Mouse (Mus musculus) stomach, embryonic 14.5 days (tissue): ENCODE measurements around the gene Zfp655. TPM values are rescaled to one million over a fixed set of nuclear protein-coding genes. Genes with fewer than 3 reads are reported as not detected.

Source experiments
- ATAC-seq: fragments of 200-750 bp; cut with Nextera tagmentation; 2 replicates; pipeline ENCODE4 v1.8.0; 2017; ENCODE audit warnings: low read depth, moderate TSS enrichment; ENCODE audit not compliant: insufficient number of reproducible peaks, insufficient read depth, low FRiP score
- H3K27ac ChIP-seq: fragments of 300-500 bp; sonication (generic); 2 replicates; pipeline ENCODE4 v1.5.1; 2014; ENCODE audit warnings: mild to moderate bottlenecking, low read length, moderate library complexity, mixed read lengths
- H3K27me3 ChIP-seq: fragments of 300-500 bp; sonication (generic); 2 replicates; pipeline ENCODE4 v1.6.1; 2014; ENCODE audit warnings: low read length, control low read depth, mixed read lengths; ENCODE audit not compliant: control insufficient read depth, insufficient read depth
- H3K36me3 ChIP-seq: fragments of 300-500 bp; sonication (generic); 2 replicates; pipeline ENCODE4 v1.6.1; 2014; ENCODE audit warnings: mild to moderate bottlenecking, control low read depth, low read length, moderate library complexity, mixed read lengths; ENCODE audit not compliant: control insufficient read depth, insufficient read depth
- H3K4me1 ChIP-seq: fragments of 300-500 bp; sonication (generic); 2 replicates; pipeline ENCODE4 v1.6.1; 2014; ENCODE audit warnings: low read length, control low read depth, mixed read lengths; ENCODE audit not compliant: control insufficient read depth, insufficient read depth
- H3K4me2 ChIP-seq: fragments of 300-500 bp; sonication (generic); replicated peaks from 2 replicates; pipeline ENCODE4 v1.6.1; 2014; ENCODE audit warnings: low read depth, low read length, control low read depth
- H3K4me3 ChIP-seq: fragments of 300-500 bp; sonication (generic); 2 replicates; pipeline ENCODE4 v1.5.1; 2014; ENCODE audit warnings: low read depth, low read length, control low read depth
- H3K9ac ChIP-seq: fragments of 300-500 bp; sonication (generic); replicated peaks from 2 replicates; pipeline ENCODE4 v1.6.1; 2014; ENCODE audit warnings: low read depth, mild to moderate bottlenecking, control low read depth, low read length, moderate library complexity, mixed read lengths
- H3K9me3 ChIP-seq: fragments of 300-500 bp; sonication (generic); 2 replicates; pipeline ENCODE4 v1.6.1; 2016; ENCODE audit warnings: low read depth, low read length, control low read depth; ENCODE audit not compliant: control insufficient read depth
- WGBS: fragments of 180-500 bp; shearing (Covaris S2); extraction: QIAGEN DNeasy Blood & Tissue Kit; methylation state at CpG from one replicate; pipeline ENCODE4 v1.1.7; 2014; 5-methylcytosine and 5-hydroxymethylcytosine counted together
- polyA plus RNA-seq: library from polyadenylated mRNA; unstranded; fragments of >200 nt; fragmentation: Nextera tagmentation; extraction: Ambion mirVana; gene quantifications from 2 replicates; pipeline ENCODE4 v1.2.1, GENCODE M21; 2014

The Zfp655 gene
- polyA plus RNA-seq, 1 experiment from 2014 or later = 42.0 TPM

GRCm38 (mm10) chr5:145288382-145288781 is 56.9 kb downstream of the Zfp655 start:
- ATAC-seq = no peak
- 93% methylated on average over 5 of the region's 5 CpGs for WGBS
- H3K36me3 ChIP-seq = peaks cover 52% of the 10 kb centered on the region

GRCm38 (mm10) chr5:145290697-145291096 is 59.2 kb downstream of the Zfp655 start:
- Histone ChIP-seq H3K36me3 (peaks cover 45% of the 10 kb centered on the region), H3K4me2 (no peak overlapping the region), H3K4me1 (no peaks in the 10 kb centered on the region), H3K9me3 (no peaks in the 10 kb centered on the region), H3K4me3 (no peak overlapping the region), H3K27me3 (no peaks in the 10 kb centered on the region), H3K27ac (no peak overlapping the region), H3K9ac (no peak overlapping the region)
- no peak for ATAC-seq
- WGBS = 98% methylated on average over 16 of the region's 16 CpGs

More at GRCm38 (mm10) chr5:145288382-145288781, 56.9 kb downstream of the Zfp655 start:
- H3K27ac ChIP-seq = no peak overlapping the region
- no peak overlapping the region for H3K4me3 ChIP-seq
- H3K9me3 ChIP-seq = no peaks in the 10 kb centered on the region
- no peak overlapping the region for H3K9ac ChIP-seq
- no peaks in the 10 kb centered on the region for H3K4me1 ChIP-seq
- H3K4me2 ChIP-seq = no peak overlapping the region
- no peaks in the 10 kb centered on the region for H3K27me3 ChIP-seq

GRCm38 (mm10) chr5:145292398-145292797 is 60.9 kb downstream of the Zfp655 start:
- H3K4me3 ChIP-seq = no peak overlapping the region
- no peak for ATAC-seq
- H3K36me3 ChIP-seq = peaks cover 35% of the 10 kb centered on the region
- H3K9me3 ChIP-seq = no peaks in the 10 kb centered on the region
- no peak overlapping the region for H3K27ac ChIP-seq
- WGBS = 93% methylated on average over 6 of the region's 6 CpGs
- no peaks in the 10 kb centered on the region for H3K4me1 ChIP-seq
- H3K9ac ChIP-seq = no peak overlapping the region
- H3K27me3 ChIP-seq = no peaks in the 10 kb centered on the region
- H3K4me2 ChIP-seq = no peak overlapping the region

Other genes with a start within 250 kb of the Zfp655 start
- not detected in 2 replicates for gene Gm4871, start 199.0 kb upstream of the Zfp655 start, polyA plus RNA-seq
- gene 1700018F24Rik, start 188.7 kb upstream of the Zfp655 start, polyA plus RNA-seq = not detected in 2 replicates
- gene Arpc1a, start 147.9 kb upstream of the Zfp655 start, polyA plus RNA-seq = 150 and 152 TPM in 2 replicates
- gene Kpna7, start 147.7 kb upstream of the Zfp655 start, polyA plus RNA-seq = not detected in 2 replicates
- 144 and 163 TPM in 2 replicates for gene Arpc1b, start 117.5 kb upstream of the Zfp655 start, polyA plus RNA-seq
- gene Pdap1, start 91.5 kb upstream of the Zfp655 start, polyA plus RNA-seq = 102 and 111 TPM in 2 replicates
- gene Bud31, start 91.4 kb upstream of the Zfp655 start, polyA plus RNA-seq = 186 and 191 TPM in 2 replicates
- gene Ptcd1, start 64.6 kb upstream of the Zfp655 start, polyA plus RNA-seq = 11.4 and 12.1 TPM in 2 replicates
- 26.4 and 28.2 TPM in 2 replicates for gene Cpsf4, start 64.5 kb upstream of the Zfp655 start, polyA plus RNA-seq
- 576 and 654 TPM in 2 replicates for gene Atp5j2, start 39.7 kb upstream of the Zfp655 start, polyA plus RNA-seq
- 9.0 and 9.6 TPM in 2 replicates for gene Zkscan14, start 29.8 kb upstream of the Zfp655 start, polyA plus RNA-seq
- 13.6 and 13.9 TPM in 2 replicates for gene Zkscan5, start 27.2 kb upstream of the Zfp655 start, polyA plus RNA-seq
- gene Zscan25, start 48.8 kb downstream of the Zfp655 start, polyA plus RNA-seq = 0.80 and 1.6 TPM in 2 replicates
- not detected in 2 replicates for gene Cyp3a57, start 113.6 kb downstream of the Zfp655 start, polyA plus RNA-seq
- not detected in 2 replicates for gene Cyp3a16, start 238.0 kb downstream of the Zfp655 start, polyA plus RNA-seq